Mouse (Mus musculus): ENCODE results near the gene Tmem109.

GRCm38 (mm10) chr19:10822534-10822933, 59.3 kb downstream of the Tmem109 start:
- TF ChIP-seq CTCF (IDR thresholded peaks at IDR 0.05; ENCODE audit: control insufficient read depth, insufficient read depth, insufficient replicate concordance, low read depth, low read length) (no peak), POLR2A (IDR thresholded peaks at IDR 0.05; ENCODE audit: control insufficient read depth, low read depth, low read length) (no peak)

Measured in testis, adult 2 months (tissue).